Mouse (Mus musculus): Measurements from ENCODE around the gene Nfyb. TPM values are rescaled to one million over a fixed set of nuclear protein-coding genes. Genes with fewer than 3 reads are reported as not detected.

Nfyb gene
- total and polyA plus RNA-seq, 2 experiments from 2014 or later, result 26.5 to 44.0 TPM

- WGBS, result under 1% methylated on average over 26 of the region's 48 CpGs
These were observed 925 bp downstream of the Nfyb start for GRCm38 (mm10) chr10:82762756-82763681.

GRCm38 (mm10) chr10:82761037-82761811 is 2.7 kb downstream of the Nfyb start:
- Histone ChIP-seq H3K9ac (replicated peaks; ENCODE audit: low read length, poor library complexity, severe bottlenecking) (peak overlapping the region; percentile 24; the same call in 1 of the 2 replicates), H3K4me1 (ENCODE audit: insufficient read depth, low read length) (peaks cover 9% of the 10 kb centered on the region; the same call in 1 of the 2 replicates), H3K4me3 (ENCODE audit: low read depth, low read length) (no peak overlapping the region), H3K36me3 (ENCODE audit: insufficient read depth, low read length) (peaks cover 13% of the 10 kb centered on the region), H3K27me3 (ENCODE audit: insufficient read depth, low read length) (no peaks in the 10 kb centered on the region), H3K4me2 (ENCODE audit: low read depth, low read length, poor library complexity, severe bottlenecking) (peak overlapping the region; percentile 26), H3K9me3 (ENCODE audit: low read length) (no peaks in the 10 kb centered on the region), H3K27ac (ENCODE audit: low read depth, low read length) (no peak overlapping the region)
- 75% methylated on average over 9 of the region's 9 CpGs for WGBS
- no peak for TF ChIP-seq CTCF (IDR thresholded peaks at IDR 0.05)
- DNase-seq (ENCODE audit: low spot score) (no peak), ATAC-seq (ENCODE audit: low FRiP score) (no peak)

More at GRCm38 (mm10) chr10:82762756-82763681, 925 bp downstream of the Nfyb start:
- H3K27ac ChIP-seq (ENCODE audit: low read depth, low read length), result peak overlapping the region; percentile 97
- no peaks in the 10 kb centered on the region for H3K27me3 ChIP-seq (ENCODE audit: insufficient read depth, low read length)
- TF ChIP-seq CTCF (IDR thresholded peaks at IDR 0.05), result no peak
- peak overlapping the region; percentile 96 for H3K9ac ChIP-seq (replicated peaks; ENCODE audit: low read length, poor library complexity, severe bottlenecking)
- H3K9me3 ChIP-seq (ENCODE audit: low read length), result no peaks in the 10 kb centered on the region
- peaks cover 9% of the 10 kb centered on the region for H3K36me3 ChIP-seq (ENCODE audit: insufficient read depth, low read length)
- H3K4me1 ChIP-seq (ENCODE audit: insufficient read depth, low read length), result peaks cover 9% of the 10 kb centered on the region; the same call in 1 of the 2 replicates
- H3K4me2 ChIP-seq (ENCODE audit: low read depth, low read length, poor library complexity, severe bottlenecking), result peak overlapping the region; percentile 63
- peak overlapping the region; percentile 90 for H3K4me3 ChIP-seq (ENCODE audit: low read depth, low read length)
- DNase-seq (ENCODE audit: low spot score) (peak; percentile 39), ATAC-seq (ENCODE audit: low FRiP score) (peak; percentile 29)

GRCm38 (mm10) chr10:82759706-82760105 is 4.2 kb downstream of the Nfyb start:
- WGBS, result 93% methylated on average over 5 of the region's 5 CpGs
- H3K36me3 ChIP-seq (ENCODE audit: insufficient read depth, low read length), result peaks cover 26% of the 10 kb centered on the region
- no peak overlapping the region for H3K4me3 ChIP-seq (ENCODE audit: low read depth, low read length)
- DNase-seq (ENCODE audit: low spot score), result no peak
- ATAC-seq (ENCODE audit: low FRiP score), result no peak
- no peaks in the 10 kb centered on the region for H3K9me3 ChIP-seq (ENCODE audit: low read length)
- peak overlapping the region; percentile 26; the same call in 1 of the 2 replicates for H3K4me2 ChIP-seq (ENCODE audit: low read depth, low read length, poor library complexity, severe bottlenecking)
- H3K4me1 ChIP-seq (ENCODE audit: insufficient read depth, low read length), result peaks cover 9% of the 10 kb centered on the region; the same call in 1 of the 2 replicates
- H3K9ac ChIP-seq (replicated peaks; ENCODE audit: low read length, poor library complexity, severe bottlenecking), result no peak overlapping the region
- H3K27me3 ChIP-seq (ENCODE audit: insufficient read depth, low read length), result no peaks in the 10 kb centered on the region
- H3K27ac ChIP-seq (ENCODE audit: low read depth, low read length), result no peak overlapping the region
- TF ChIP-seq CTCF (IDR thresholded peaks at IDR 0.05), result no peak

GRCm38 (mm10) chr10:82758878-82759277 is 5.1 kb downstream of the Nfyb start:
- H3K4me1 ChIP-seq (ENCODE audit: insufficient read depth, low read length), result peaks cover 9% of the 10 kb centered on the region; the same call in 1 of the 2 replicates
- H3K9me3 ChIP-seq (ENCODE audit: low read length), result no peaks in the 10 kb centered on the region
- H3K36me3 ChIP-seq (ENCODE audit: insufficient read depth, low read length), result peaks cover 32% of the 10 kb centered on the region
- WGBS, result 94% methylated on average over 3 of the region's 3 CpGs
- no peak for DNase-seq (ENCODE audit: low spot score)
- no peak overlapping the region for H3K4me3 ChIP-seq (ENCODE audit: low read depth, low read length)
- H3K9ac ChIP-seq (replicated peaks; ENCODE audit: low read length, poor library complexity, severe bottlenecking), result no peak overlapping the region
- TF ChIP-seq CTCF (IDR thresholded peaks at IDR 0.05), result no peak
- ATAC-seq (ENCODE audit: low FRiP score), result no peak
- H3K27ac ChIP-seq (ENCODE audit: low read depth, low read length), result no peak overlapping the region
- H3K4me2 ChIP-seq (ENCODE audit: low read depth, low read length, poor library complexity, severe bottlenecking), result no peak overlapping the region
- H3K27me3 ChIP-seq (ENCODE audit: insufficient read depth, low read length), result no peaks in the 10 kb centered on the region

- Histone ChIP-seq H3K9me3 (ENCODE audit: low read length) (no peaks in the 10 kb centered on the region), H3K27ac (ENCODE audit: low read depth, low read length) (no peak overlapping the region), H3K27me3 (ENCODE audit: insufficient read depth, low read length) (no peaks in the 10 kb centered on the region), H3K36me3 (ENCODE audit: insufficient read depth, low read length) (peaks cover 34% of the 10 kb centered on the region), H3K4me2 (ENCODE audit: low read depth, low read length, poor library complexity, severe bottlenecking) (no peak overlapping the region), H3K9ac (replicated peaks; ENCODE audit: low read length, poor library complexity, severe bottlenecking) (no peak overlapping the region), H3K4me1 (ENCODE audit: insufficient read depth, low read length) (peaks cover 9% of the 10 kb centered on the region; the same call in 1 of the 2 replicates), H3K4me3 (ENCODE audit: low read depth, low read length) (no peak overlapping the region)
- ATAC-seq (ENCODE audit: low FRiP score) (no peak), DNase-seq (ENCODE audit: low spot score) (peak; percentile 52)
- no peak; the same call in 1 of the 2 replicates for TF ChIP-seq CTCF (IDR thresholded peaks at IDR 0.05)
- WGBS, result 34% methylated on average over 6 of the region's 6 CpGs
These were observed 5.6 kb downstream of the Nfyb start for GRCm38 (mm10) chr10:82758368-82758767.

Measured in midbrain, postnatal 0 days (tissue).